15 mouse cellular contexts compared by ENCODE assay signal in the genomic region with DNA sequence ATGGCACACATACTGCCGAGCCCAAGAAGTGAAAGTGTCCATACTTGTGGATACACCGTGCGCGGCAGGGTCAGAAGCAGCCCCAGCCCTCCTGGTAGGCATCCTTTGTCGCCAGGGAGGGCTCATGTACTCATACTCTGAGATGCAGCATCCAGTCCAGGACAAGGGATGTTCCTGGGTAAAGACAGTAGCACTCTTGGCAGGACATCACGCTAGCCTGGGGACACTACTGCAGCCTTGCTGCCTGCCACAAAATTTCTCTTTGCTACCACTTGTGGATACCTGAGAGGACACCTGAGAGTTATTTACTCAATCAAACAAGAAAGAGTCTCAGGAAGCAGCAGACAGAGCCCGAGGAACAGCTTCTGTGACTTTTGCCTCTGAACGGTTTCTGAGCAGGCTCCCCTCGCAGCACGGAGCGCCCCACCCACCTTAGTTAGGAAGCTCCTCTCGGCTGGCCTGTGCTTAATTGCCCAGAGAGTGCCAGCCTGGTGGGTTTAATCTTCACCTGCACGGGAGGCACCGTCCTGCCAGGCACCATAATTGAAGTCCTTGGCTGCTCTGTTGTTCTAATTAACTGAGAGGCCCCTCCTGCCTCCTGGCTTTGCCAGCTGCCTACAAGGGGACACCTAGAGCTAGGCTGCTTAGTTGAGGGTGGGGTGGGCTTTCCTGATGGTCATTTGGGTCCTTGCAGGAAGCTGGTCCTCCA. TPM values are rescaled to one million over a fixed set of nuclear protein-coding genes. Genes with fewer than 3 reads are reported as not detected.
"Had no signal": no experiment of that assay in that cellular context is flagged by ENCODE, and none has a peak within 500 bp of the region (broad histone marks: within the 10 kb centered on the region; RNA-seq: fewer than 3 reads in every experiment).

No protein-coding gene starts in this region.

- H3K27me3 ChIP-seq: liver, embryonic 15.5 days; midbrain, embryonic 15.5 days had no signal

- H3K36me3 ChIP-seq: limb, embryonic 10.5 days; liver, embryonic 15.5 days; midbrain, embryonic 10.5 days; midbrain, embryonic 15.5 days had no signal

- ATAC-seq: lung, postnatal 0 days; midbrain, embryonic 15.5 days had no signal

- H3K27ac ChIP-seq: kidney, postnatal 0 days; limb, embryonic 10.5 days; liver, embryonic 15.5 days; midbrain, embryonic 10.5 days; midbrain, embryonic 15.5 days had no signal

- H3K4me3 ChIP-seq: limb, embryonic 10.5 days; liver, embryonic 15.5 days; midbrain, embryonic 10.5 days; midbrain, embryonic 15.5 days had no signal

- DNase-seq: kidney, adult 9 months; kidney, postnatal 36 days; lung, adult 2 months; lung, postnatal 36 days; right cerebral cortex, postnatal 25 days; thymus, postnatal 36 days had no signal

- H3K4me1 ChIP-seq: liver, embryonic 15.5 days had no signal

- H3K9ac ChIP-seq: liver, embryonic 15.5 days; midbrain, embryonic 15.5 days had no signal

- H3K9me3 ChIP-seq: limb, embryonic 10.5 days; liver, embryonic 15.5 days; midbrain, embryonic 10.5 days; midbrain, embryonic 15.5 days had no signal

- H3K4me2 ChIP-seq: liver, embryonic 11.5 days; liver, embryonic 15.5 days; midbrain, embryonic 15.5 days had no signal

RNA-seq across cellular contexts. Expression of a gene that starts 44.4 kb away (rescaled TPM):
- total RNA-seq: megakaryocyte progenitor cell, adult 5-6 weeks had no signal
- polyA plus RNA-seq: liver, embryonic 15.5 days; lung, postnatal 0 days; thymus, postnatal 0 days had no signal
